Mouse (Mus musculus) heart, adult 2 months (tissue): ENCODE data around the gene Gps2.

Experiments used
- CTCF ChIP-seq: fragments of 200-600 bp; IDR thresholded peaks from 2 replicates; pipeline ENCODE4 v1.8.1; 2022; ENCODE audit warnings: antibody characterized with exemption, mild to moderate bottlenecking, moderate library complexity
- EP300 ChIP-seq: fragments of 200-500 bp; IDR thresholded peaks from 2 replicates; pipeline ENCODE4 v1.6.1; 2011; ENCODE audit warnings: low read depth, low read length, control low read depth; ENCODE audit not compliant: insufficient read depth
- POLR2A ChIP-seq: fragments of 200-500 bp; IDR thresholded peaks from 2 replicates; pipeline ENCODE4 v1.6.1; 2011; ENCODE audit warnings: mild to moderate bottlenecking, low read depth, low read length, control low read depth; ENCODE audit not compliant: insufficient read depth

DNA sequence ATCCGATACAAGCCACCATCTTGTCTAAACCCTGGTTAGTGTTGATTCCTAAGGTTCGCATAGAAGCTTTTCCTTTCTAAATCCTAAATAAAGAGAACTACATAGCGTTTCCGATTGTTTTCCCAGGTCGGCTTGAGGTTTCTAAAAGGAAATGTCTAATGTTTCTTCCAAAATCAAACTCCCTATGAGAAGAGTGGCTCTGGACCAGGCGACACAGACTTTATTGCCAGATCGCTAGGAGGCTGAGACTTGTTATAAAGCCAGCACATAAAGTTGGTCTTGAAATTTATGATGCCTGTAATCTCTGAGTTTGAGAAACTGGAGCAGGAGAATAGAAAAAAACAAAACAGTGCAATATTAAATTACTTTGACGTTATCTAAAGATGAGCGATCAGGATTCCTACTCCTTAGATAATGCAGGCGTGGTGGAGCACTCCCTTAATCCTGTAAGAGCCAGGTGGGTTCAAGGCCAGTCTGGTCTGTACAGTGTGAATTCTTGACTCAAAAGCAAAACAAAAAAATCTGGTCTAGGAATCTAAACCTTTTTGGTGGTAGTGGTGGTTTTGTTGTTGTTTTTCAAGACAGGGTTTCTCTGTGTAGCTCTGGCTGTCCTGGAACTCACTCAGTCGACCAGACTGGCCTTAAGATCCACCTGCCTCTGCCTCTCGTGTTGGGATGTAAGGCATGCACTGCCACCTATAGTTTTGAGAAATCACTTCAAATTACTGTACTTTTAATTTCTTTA is 8.5 kb downstream of the Gps2 start:
- TF ChIP-seq CTCF (no peak), POLR2A (no peak), EP300 (no peak)
